Mouse (Mus musculus): ENCODE results near the gene Stxbp5. TPM values are rescaled to one million over a fixed set of nuclear protein-coding genes. Genes with fewer than 3 reads are reported as not detected.

Gene Stxbp5
- total RNA-seq, 1 experiment from 2014 or later = 41.2 TPM

- peak; percentile 68 for DNase-seq
Observed at GRCm38 (mm10) chr10:9754893-9755541, 145.9 kb downstream of the Stxbp5 start.

DNA sequence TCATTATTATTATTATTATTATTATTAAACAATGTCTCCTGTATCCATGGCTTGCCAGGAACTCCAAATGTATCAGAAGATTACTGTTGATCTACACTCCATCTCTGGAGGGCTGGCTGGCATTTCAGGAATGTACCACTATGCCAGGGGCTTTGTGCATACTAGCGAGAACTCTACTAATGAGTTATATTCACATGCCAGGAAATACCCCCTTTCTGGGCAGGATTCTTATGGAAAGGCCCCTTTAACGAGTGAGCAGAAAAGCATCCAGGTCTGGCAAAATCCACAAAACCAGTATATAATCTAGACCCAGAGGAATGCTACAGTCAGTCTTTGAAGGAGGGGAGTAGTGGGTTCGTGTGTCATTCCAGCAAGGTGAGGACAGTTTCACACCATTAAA is 167.0 kb downstream of the Stxbp5 start:
- no peak for DNase-seq

DNA sequence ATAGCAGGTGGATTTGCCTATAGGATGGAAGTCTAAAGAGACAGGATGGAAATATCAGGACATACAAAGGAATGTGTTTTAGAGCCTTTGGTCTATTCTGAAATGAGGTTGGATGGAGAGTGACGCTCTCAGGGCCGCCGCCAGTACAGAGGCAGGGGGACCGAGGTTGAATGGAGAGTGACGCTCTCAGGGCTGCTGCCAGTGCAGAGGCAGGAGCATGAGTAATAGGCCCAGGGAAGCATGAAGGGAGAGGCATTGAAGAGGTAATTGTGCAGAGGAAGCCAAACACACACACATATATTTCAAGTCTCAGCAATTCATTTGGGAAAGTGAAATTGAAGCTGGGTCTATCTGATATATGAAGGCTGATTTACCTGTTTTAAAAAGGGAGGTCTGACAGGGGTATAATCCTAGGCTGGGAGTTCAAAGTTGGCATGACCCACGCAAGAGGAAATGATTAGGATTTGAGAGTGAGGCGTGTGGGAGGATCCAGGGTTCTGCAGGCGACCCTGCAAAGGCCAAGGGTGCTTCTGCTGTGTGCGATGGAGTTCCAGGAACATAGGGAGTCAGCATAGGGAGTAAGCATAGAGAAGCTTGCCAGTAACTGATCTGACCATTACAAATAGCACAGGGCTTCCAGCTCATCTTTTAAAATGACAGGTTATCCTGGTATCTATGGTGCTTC is 168.7 kb downstream of the Stxbp5 start:
- DNase-seq = no peak

- DNase-seq = no peak
Observed at GRCm38 (mm10) chr10:9722519-9723303, 178.2 kb downstream of the Stxbp5 start.

GRCm38 (mm10) chr10:9720027-9720426 is 180.9 kb downstream of the Stxbp5 start:
- no peak for DNase-seq

GRCm38 (mm10) chr10:9718086-9718485 is 182.8 kb downstream of the Stxbp5 start:
- DNase-seq = no peak

Other genes starting within 250 kb of the Stxbp5 start
- gene Samd5, start 225.9 kb downstream of the Stxbp5 start, total RNA-seq (2021) = 6.7 and 8.7 TPM in 2 replicates